Mouse (Mus musculus) heart, adult 9 months (tissue): ENCODE measurements around the gene Stard13.

Experiments
- DNase-seq, 2 experiments: peaks; one replicate each; pipeline ENCODE4 v3.0.0; 2022; ENCODE audit warnings: low spot score in 2 of 2

Gene Stard13

DNA sequence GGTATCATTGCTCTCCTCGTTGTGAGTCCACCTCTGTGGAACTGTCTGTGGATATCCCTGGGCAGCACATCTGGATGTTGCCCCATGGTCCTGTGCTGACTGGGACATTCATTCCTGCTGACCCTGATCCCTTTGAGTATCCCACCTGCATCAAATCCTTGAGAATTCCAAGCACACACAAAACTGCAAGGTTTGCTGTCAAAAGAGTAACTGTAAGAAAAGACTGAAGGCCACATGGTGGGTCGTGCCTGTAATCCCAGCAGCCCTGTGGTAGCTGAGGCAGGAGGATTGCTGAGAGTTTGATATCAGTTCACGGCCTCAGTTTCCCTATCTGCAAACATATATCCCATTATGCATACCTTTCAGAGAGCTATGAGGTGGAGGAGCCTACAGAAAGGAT is 126.8 kb downstream of the Stard13 start:
- DNase-seq, result no peak

DNA sequence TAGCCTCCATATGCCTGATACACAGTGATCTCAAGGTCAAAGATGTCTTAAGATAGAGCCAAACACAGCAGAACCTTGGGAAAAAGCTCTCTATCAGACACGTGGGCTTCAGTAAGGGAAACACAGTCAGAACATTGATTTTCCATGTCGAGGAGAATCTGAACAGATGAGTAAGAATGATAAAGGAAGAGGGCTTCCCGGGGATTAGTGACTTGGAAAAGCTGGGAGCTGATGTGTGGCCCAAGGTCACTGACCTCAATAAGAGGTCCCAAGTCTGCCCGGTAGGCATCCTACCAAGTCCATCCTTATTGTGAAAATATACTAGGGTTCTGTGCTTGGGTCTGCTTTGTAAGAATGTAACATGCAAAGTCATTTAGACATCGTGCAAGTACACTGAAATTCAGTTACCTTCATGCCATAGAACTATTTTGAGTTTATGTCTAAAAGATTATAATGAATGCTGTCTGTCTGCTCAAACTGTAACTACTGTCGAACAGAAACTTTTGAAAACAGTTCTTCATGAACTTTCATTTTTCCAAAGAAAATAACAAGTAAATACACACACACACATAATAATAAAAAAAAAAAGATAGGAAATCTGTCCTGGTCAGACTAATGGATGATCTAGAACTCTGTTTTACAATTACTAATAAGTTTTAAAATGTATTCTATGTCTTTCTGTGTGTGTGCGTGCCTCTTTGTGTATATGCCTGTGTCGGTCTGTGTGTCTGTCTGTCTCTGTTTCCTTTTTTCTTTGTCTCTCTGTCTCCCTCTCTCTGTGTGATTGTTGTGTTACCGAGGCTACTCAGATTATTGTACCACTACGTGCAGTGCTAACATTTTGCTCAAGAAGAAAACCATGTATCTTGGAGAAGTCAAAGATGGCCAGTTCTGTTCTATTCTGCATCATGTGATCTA is 128.3 kb downstream of the Stard13 start:
- no peak for DNase-seq

DNA sequence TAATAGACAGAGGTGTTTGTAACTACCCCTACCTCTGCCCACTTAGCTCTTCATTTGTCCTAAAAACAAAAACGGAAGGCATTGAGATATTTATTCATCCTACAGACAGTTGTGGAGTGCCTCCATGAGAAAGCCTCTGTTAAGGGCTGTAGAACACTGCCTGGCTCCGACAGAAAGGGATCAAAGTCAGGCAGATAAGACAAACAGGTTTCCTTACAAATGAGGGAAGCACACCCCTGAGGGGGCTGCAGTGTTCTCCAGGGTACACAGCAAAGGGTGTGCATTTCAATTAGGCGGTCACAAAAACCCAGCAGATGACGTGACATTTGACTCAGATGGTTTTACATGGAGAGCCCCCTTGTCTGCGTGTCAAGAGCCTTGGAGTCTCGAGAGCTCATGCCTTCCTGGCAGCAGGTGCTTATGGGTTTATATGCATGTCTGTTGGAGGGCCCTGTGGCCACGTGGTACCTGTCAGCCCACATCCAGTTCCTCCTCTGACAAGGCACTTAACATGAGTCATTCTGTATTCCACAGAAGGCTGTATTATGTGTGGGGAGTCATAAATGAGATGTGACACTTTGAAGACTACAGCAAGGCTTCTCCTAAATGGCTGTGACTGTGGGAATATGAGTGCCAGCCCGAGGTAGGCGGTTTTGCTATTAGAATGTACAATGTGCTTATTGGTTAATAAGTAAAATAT is 129.1 kb downstream of the Stard13 start:
- no peak for DNase-seq

DNA sequence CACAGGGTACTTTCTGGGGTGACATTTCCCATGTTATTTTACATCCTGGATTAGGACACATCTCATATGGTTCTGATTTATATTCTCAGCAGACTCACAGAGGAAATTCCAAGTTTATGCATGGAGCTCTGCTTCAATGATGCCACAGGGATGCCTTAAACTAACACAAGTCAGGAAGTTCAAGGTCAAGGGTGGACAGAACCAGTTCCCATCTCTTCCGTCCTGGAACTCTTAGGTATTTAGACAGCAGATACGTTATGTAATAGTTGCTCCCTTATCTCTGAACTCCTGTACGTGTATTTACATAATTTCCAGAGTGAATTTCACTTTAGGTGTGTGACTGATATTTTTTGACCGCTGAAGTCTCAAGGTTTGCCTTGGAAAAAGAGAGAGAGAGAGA is 130.4 kb downstream of the Stard13 start:
- no peak for DNase-seq

DNA sequence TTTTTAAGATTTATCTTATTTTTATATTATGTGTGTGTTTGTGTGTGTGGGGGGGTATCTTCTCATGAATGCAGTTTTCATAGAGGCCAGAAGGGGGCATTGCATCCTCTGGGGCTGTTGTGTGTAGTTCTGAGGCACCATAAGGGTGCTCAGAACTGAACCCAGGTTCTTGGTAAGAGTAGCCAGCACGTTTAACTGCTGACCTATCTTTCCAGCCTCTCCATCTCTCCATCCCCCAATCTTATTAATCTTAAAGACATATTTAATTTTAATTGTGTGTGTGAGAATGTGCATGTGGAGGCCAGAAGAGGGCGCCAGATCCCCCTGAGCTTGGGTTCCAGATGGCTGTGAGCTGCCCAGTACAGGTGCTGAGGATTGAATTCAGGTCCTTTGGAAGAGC is 131.4 kb downstream of the Stard13 start:
- DNase-seq, result no peak

DNA sequence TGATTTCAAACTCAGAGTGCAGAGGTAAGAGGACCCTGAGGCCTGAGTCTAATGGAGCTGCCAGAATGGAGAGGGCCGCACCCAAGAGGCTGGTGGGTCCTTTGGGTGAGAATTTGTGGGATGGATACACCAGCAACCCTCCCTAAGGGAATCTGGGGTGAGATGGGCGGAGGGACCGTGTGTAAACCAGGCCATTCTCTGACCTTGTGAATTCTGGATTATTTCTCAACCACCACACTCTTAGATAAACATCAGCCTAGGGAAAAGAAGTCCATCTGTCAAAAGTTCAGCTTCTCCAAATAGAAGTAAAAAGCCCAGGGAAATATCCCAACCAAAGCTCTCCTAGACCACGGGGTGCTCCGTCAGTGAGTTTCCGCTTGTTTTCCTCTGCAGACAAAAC is 137.6 kb downstream of the Stard13 start:
- peak in 1 of 2 experiments; percentile 27 for DNase-seq

DNA sequence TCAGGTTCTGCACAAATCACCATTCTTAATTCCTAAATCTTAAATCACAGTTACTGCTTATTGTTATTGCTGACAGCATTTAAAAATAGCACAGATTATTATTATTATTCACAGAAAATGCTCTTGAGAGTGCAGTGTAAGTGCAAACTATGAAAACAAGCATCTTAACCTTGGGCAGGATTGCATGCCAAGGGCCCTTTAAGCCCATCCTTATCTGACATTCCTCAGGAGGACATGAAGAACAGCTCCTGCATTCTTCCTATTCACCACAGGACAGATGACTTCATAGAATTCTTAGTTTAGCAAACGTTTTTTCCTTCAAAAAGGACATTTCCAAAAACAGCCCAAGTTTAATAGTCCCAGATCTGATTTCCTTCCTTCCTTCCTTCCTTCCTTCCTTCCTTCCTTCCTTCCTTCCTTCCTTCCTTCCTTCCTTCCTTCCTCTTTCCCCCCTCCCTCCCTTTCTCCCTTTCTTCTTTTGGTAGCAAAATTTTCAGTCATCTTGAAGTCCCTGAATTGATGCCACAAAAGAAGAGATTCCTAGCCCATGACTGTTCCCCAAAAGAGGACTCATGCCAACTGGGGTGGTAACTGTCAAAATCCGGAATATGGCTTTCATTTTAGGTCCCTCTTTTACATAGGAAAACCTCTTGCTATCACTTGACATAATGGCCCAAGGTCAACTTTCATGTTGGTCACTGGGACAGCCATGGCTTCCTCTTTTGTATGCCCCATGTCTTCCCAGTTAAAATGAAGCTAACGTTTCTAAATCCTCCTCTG is 140.6 kb downstream of the Stard13 start:
- no peak for DNase-seq

DNA sequence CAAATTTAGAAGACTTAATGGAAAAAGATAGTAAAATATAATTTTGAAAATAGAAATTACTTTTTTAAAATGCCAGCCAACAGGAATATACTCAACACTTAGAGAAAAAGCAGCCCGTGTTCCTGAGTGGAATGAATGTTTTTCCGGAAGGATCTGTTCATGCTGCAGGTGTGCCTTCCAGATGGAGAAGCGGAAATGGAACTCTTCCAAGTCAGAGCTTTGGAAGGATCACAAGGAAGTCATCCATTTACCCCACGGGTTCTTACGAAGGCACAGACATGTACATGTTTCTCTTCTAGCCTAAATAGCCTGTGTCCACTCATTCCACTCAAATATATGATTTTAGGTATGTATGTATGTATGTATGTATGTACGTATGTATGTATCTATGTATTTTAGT is 142.6 kb downstream of the Stard13 start:
- no peak for DNase-seq

DNA sequence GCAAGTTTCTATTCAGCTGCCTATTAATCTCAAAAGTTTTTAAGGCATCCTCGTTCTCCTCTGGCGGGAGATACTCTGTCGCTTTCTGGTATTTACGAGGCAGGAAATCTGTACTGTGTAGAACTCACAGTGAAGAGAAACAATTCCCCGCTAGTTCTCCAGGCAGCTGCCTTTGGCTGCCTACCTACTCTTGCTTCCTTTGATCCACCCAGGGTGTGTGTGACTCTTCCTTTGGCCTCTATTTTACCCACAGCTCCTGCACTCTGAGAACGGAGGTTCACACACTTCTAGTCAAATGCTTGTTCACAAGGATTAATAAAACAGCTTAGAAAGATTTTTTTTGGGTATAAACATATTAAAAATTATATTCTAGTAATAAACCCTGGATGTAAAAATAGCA is 144.4 kb downstream of the Stard13 start:
- DNase-seq, result peak in 1 of 2 experiments; percentile 29

DNA sequence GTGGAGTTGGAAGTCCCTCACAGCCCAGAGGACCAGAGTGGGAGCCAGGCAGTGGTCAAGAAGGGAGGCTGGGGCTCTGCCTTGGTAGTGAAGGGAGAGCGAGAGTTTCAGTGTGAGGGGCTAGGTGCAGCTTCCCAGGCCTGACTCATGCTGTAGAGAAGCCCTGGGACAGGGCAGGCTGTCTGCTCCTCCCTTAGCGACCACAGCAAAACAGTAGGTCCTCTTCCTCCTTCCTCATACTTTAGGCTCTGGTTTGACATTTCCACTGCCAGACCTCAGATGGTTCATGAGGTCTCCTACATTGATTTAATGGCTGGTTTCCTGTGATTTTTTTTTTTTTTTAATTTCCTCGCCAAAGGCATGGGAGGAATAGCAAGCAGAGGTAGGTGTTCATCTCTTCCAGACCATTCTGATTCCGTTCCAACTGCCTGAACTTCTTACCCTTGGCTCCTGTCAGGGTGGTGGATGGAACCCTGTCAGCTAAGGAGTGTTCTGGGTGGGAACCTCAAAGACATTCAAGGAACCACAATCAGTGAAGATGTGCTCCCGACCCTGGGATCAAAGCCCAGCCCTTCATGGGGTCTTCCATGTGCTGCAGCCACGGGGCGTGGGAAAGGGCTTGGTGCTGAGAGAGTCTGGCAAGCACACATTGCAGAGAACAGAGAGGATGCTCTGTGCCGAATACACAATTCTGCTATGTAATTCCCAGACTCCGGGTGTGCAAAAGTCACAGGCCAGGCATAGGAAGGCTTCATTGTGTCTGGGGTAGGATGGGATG is 147.0 kb downstream of the Stard13 start:
- DNase-seq, result peak in 1 of 2 experiments; percentile 55

DNA sequence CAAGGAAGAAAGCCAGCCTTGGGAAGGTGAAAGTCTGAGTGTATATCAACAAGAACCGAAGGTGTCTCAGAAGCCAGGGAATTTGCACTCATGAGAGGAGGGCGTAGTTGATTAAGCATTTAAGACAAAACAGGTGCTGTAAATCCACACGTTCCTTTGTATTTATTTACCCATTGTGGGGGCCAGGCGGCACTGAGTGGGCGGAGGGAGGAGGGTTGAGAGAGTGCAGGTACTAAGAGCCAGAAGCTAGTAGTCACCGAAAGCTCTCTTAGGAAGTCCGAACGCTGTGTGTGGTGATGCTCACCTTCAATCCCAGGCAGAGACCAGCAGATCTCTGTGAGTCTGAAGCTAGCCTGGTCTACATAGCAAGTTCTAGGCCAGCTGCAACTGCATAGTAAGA is 147.9 kb downstream of the Stard13 start:
- no peak for DNase-seq

DNA sequence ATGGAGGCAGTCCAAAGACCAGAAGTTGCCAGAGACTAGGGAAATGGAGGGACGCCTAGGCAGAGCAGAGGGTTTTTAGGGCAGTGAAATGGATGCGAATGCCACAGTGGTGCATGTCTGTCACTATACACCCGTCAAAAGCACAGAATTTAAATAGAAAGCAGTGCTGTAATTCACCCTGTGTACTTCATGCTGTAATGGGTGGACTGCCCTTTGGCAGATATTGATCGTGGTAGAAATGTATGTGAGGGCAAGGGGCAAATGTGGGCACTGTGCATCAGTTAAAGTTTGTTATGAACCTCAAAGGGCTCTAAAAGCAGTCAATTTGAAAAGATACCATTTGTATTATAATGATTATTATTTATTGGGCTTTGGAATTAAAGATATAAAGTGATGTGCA is 153.4 kb downstream of the Stard13 start:
- DNase-seq, result no peak

DNA sequence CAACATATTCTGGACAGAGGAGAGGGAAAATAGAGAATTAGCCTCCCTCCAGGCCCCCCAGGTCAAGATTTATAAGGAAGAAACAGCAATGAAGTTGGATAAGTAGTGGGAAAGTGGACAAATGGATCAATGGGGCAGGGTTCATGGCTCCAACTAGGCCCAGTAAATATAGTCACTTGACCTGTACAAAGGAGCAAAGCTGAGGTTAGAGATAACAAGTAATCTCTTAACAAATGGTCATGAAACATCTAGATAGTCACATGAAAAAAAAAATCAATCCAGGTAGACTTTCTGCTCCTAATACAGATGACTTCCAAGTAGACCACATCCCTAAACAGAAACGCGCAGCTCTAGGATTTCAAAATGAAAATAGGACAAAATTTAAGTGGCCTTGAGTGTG is 155.7 kb downstream of the Stard13 start:
- no peak for DNase-seq

DNA sequence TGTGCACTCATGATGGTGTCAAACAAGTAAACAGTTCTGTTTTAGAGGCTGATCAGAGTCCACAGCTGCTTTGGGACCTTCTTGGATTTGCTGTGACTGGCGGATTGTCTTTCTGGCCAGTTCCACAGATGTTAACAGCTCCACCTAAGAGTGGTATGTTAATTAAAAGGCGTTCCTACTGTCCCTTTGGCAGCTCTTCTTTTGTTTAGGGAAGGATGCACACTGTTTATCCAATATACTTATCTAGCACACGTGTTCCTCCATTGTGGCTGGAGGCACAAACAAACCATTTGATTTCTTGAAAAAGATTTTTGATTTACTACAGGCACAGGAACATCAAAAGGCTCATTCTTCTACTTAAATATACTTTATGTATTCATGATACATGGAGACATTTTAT is 156.7 kb downstream of the Stard13 start:
- DNase-seq, result no peak

DNA sequence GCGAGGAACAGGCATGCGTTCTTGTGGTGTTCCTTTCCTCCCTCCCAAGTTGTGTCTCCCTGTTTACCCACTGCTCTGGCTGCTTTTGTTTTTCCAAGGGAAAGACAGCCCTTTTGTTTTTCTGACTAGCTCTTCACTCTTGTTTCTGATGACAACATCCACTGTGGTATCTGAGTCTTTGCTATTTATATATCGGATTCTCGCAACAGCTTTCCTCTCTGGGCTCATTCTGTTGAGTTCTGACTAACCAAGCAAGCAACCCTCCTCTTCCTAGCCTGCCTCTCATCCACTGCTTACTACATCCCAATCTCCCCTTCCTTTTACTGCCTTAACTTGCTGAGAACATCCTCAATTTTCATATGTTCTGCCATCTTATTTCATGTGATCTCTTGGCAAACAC is 159.4 kb downstream of the Stard13 start:
- DNase-seq, result no peak

DNA sequence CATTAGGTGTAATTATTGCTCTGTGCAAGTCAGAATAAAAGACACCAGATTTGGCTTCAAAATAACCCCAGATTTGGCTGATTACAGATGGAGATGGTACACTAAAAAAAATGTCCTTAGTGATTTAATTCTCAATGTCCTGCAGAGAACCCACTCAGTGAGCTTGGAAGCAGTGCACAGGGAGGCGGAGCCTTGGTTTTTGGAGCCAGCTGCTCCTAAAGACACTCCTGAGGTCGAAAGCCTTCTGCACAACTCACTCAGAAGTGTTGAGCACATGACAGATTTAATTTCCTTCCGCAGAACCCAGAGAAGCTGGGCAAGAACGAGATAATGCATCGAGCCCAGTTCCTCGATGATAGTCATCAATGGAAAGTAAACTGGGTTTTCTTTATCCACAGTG is 162.2 kb downstream of the Stard13 start:
- no peak for DNase-seq

DNA sequence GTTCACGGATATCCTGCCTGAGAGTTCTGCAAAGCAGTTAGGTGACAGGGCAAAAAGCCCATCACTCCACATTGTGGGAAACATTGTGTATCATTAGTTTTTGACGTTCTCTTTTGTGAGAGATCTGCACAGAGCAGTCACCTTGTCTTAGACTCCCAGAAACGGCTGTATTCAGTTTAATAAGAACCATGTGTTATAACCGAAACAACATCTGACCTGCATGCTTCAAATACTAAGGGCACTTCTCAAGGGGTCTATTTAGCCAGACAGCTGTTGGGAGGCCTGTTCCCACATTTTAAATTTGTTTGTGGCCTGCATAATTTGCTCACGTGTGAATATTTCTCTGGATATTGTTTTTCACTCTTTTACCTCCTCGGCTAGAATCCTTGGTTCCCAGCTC is 162.7 kb downstream of the Stard13 start:
- no peak for DNase-seq

DNA sequence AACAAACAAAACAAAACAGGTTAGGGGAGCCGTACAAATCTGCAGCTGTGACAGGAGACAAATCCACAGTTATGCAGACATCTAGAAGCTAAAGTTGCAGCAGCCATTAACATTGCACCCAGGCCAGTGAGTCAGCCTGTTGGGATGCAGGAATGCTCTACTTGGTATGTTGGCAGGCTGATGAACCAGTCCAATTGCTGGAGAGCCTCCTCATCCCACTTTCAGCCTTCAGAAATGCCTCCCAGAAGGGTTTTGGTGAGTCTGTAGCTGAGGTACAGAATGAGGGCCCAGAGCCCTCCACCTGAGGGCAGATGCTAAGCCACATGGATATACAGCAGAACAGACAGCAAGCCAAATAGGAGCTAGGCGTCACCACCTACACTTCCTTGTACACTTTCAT is 164.1 kb downstream of the Stard13 start:
- no peak for DNase-seq

DNA sequence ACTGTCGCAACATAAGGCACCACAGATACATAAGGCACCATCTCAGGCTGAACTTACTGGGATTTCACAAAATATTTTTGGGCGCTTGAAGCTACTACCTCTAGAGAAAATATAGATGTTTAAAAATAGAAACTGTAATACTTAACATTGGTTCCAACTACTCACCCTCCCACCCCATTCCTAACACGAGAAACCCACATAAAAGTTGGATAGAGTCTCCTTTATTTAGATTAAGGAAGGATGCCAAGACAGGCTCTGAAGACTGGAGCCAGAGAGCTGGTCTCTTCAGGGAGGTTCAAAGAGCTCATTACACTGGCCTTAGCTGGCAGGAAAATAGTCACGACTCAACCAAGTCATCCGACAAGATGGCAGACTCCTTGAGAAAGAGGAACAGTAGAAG is 167.6 kb downstream of the Stard13 start:
- DNase-seq, result no peak

DNA sequence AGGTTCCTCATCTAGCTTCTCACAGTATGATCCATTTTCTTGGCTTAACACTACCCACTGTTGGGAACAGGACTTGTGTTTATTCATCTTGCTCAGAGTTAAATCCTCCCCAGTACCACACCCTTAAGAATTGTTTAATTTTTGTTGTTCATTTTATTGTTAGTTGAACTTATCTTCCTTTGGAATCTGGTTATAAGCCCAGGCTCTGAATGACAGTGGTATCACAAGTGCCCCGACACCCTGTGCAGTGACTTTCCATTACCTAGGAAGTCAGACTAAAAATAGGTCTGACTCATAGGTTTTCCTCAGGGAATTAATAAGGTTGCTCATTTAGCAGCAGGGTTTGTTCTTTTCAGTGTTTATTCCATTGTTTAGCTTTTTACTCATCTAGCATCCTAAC is 168.4 kb downstream of the Stard13 start:
- DNase-seq, result peak; percentile 53 to 77

DNA sequence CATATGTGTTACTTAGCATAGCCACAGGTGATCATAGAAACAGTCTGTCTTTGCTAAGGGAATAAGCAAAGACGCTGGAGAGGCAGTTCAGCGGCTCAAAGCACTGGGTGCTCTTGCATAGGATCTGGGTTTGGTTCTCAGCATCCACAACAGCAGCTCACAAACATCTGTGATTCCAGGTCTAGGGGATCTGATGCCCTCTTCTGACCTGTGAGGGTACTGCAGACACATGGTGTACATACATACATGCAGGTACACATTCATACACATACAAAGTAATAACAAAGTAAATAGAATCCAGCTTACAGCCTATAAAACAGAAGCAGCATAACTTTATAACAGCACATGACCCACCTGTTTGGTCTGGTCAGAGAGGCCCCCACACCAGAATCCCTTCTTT is 171.7 kb downstream of the Stard13 start:
- DNase-seq, result no peak

DNA sequence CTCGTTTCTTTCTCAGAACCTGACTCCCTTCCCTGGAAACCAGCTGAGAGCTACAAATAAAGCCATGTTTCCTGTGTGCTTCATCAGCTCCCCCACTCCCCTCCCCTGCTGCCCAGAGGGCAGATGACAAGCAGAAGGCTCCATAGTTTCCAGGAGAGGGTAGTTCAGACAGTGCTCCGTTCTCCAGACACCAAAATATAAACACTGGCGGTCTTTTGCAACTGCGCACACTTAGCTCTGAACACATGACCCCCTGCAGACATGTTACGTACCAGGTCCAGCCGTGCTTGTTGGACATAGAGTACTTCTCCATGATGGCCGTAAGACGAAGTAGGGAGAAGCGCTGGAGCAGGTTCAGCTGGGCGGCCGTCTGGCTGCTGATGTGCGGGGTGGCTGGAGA is 173.2 kb downstream of the Stard13 start:
- no peak for DNase-seq
